Mouse (Mus musculus) thymus, postnatal 36 days (tissue): ENCODE results near the gene Olfr450.

Experiments
- DNase-seq, 2 experiments: peaks; one replicate each; pipeline ENCODE4 v3.0.0; 2022; ENCODE audit warnings: mixed read lengths in 2 of 2

Gene Olfr450

DNA sequence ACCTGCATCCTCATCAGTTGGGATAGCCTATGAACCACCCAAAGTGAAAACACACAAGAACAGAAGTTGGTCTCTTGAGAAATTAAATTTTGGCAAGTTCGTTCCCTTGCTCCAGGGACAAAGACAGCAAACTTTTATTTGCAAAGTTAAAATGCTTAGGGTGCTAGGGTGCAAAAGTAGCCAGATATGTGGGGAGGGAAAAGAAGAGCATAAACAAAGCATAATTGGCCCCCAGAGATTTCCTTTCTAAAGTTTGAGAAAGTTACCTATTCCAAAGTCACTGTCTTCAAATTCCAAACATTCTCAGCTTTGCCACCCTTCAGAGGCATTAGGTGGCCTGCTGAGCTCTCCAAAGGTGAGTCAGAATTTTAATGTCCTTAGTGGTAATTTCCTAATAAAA lies at the start of gene Olfr450:
Gene Olfr450 (plus strand): TSS at position 301 of the 400 bp plus-strand sequence.
- no peak for DNase-seq

DNA sequence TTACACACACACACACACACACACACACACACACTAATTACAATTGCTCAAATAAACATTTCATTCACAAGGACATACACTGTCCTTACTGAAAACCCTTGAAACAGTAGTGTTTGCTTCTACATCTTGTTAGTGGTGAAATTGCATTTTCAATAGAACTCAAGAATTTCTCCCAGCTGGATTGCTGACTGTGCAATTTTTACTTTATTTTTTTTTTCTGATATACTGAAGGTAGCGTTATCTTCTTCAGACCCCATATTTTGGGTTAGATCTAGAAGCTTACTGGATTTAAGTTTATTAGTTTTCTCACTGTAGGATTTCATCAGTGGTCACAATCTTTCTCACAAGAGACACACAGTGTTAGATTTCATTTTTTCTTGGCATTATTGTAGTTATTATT lies 34.7 kb upstream of the Olfr450 start:
- DNase-seq, result no peak

DNA sequence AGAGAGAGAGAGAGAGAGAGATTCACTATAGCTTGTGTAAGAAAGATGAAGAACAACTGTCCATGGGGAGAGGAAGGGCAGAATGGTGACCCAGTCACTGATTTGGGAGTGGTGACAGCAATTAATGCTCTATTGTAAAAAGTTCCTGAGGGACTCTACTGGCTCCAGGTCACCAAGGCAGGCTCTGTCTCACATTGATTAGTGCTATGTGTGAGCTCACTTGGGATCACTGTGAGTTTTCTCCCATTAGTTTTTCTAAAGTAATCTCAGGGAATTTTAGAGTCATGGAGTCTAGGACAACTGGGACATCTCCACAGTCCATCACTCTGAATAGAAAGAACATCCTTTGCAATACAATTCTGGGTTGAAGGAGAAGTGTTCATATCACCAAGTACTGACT lies 26.9 kb upstream of the Olfr450 start, which contains the start of gene Olfr452:
Gene Olfr452 (plus strand): TSS at position 301 of the 400 bp plus-strand sequence.
- DNase-seq, result no peak

DNA sequence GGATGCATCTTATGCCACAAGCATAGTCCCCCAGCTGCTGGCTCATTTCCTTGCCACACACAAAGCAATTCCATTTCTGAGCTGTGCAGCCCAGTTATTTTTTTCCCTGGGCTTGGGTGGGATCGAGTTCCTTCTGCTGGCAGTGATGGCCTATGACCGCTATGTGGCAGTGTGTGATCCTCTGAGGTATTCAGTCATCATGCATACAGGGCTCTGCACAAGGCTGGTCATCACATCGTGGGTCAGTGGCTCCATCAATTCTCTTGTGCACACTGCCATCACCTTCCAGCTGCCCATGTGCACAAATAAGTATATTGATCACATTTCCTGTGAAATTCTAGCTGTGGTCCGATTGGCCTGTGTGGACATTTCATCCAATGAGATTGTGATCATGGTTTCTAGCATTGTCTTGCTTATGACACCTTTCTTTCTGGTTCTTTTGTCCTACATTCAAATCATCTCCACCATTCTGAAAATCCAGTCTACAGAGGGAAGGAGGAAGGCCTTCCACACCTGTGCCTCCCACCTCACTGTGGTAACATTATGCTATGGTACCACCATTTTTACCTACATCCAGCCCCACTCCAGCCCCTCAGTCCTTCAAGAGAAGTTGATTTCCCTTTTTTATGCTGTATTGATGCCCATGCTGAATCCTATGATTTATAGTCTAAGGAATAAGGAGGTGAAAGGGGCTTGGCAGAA lies 21.3 kb upstream of the Olfr450 start:
- no peak for DNase-seq

DNA sequence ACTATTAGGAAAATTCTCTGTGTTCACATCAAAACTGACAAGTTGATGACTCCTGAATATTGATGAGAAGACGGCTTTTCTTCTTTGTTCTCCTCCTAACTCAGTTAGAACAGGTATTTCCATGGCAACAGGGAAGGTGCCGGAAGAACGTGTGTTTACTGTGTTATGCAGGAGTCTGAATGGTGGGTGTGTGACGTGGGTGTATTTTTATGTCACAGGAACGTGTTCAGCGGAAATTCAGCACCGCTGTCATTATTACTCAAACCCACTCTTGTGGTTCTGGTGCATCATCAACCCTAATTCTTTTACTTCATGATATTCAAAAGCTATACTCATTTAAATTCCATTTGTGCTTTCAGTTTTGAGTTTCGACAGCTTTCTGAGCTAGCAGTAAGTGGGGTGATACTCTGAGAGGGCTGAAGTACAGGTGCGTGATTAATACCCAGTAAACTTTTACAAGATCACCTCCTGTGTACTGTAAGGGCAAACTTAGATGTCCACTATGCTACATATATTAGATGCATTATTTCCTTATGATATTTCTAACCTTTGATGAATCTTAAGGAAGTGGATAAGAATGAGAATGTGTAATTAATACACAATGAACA lies 20.7 kb upstream of the Olfr450 start:
- no peak for DNase-seq

DNA sequence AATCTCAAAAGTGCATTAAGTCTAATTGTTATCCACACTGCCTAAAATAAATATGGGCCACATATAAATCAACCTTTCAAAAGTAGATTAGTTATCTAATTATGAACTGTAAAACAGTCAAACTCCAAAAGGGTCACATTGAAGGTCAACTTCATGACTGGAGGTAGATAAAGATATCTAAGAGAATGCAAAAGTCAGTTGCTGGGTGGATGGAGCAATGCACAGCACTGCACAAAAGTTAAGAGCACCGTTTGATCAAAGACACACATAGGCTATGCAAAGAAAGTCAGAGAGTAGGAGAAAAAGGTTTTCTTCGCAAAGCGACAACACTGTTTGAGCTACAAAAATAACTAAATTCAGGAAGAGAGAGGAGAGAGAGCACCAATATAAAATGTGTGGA lies 16.8 kb upstream of the Olfr450 start:
- no peak for DNase-seq

DNA sequence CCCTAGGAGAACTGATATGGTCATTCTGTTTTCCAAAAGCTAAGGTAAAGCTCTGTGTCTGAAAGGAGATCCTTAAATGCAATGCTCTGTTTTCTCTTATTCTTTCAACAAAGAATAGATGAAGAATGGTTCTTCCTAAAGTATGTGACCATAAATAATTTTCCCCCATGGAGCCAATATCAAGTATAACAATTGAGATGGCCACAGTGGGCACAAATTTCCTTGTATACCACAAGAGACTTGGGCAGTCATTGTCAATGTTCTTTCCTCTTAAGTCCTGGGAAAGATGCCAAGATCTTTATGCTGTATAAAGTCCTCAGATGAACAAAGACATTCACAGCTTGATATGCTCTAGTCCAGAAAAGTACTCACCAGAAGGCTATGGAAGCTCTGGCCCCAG lies 22.3 kb downstream of the Olfr450 start, which contains the start of gene Olfr449:
Gene Olfr449 (plus strand): TSS at position 301 of the 400 bp plus-strand sequence.
- DNase-seq, result no peak

DNA sequence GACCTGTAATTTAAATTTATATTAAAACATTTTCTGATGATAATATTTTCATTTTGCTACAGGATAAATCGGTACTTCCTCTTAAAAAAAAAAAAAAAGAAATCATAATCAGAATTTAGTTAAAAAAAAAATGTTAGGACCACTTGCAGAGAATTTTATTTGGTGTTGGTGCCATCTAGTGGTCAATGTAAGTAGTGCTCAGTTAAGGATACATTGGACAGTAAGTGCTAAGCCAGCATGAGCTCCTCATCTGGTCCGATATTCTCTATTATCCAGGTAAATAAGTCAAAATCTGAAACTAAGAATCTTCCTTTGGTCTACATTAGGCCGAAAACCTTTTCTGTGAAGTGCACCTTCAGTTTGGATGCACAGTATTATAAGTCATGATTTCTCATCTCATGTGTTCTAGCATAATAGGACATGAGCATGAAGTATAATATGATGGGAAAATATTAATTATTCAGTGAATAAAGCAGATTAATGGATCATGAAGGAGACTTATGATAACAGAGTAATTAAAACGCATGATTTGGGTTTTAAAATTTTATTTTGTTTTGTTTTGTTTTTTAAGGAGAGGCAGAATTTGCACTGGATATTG lies 48.6 kb downstream of the Olfr450 start:
- DNase-seq, result no peak
